Mouse (Mus musculus) liver, embryonic 18 days (tissue): ENCODE data around the gene Pla2g4e. TPM values are rescaled to one million over a fixed set of nuclear protein-coding genes. Genes with fewer than 3 reads are reported as not detected.

ENCODE experiments used
- polyA plus RNA-seq: library from polyadenylated mRNA; depleted of rRNA; stranded (reverse); fragments of >200 nt; gene quantifications from 2 replicates; pipeline ENCODE4 v1.2.3, GENCODE M21; 2012; rRNA removed

Pla2g4e gene
- 0.01 TPM in 1 of 2 replicates, not detected in the other for polyA plus RNA-seq

GRCm38 (mm10) chr2:120244679-120245420 is at the start of gene Pla2g4e:
Pla2g4e (minus strand) TSS chr2:120245335.

GRCm38 (mm10) chr2:120288995-120289394 is 43.9 kb upstream of the Pla2g4e start, which contains the start of gene Pla2g4d:
Pla2g4d (minus strand) TSS chr2:120289197.

GRCm38 (mm10) chr2:120154361-120154894 is 90.7 kb downstream of the Pla2g4e start, which contains the start of gene Ehd4:
Ehd4 (minus strand) TSS chr2:120154606.

Other genes starting within 250 kb of the Pla2g4e start
- gene Jmjd7, start 217.9 kb downstream of the Pla2g4e start, polyA plus RNA-seq = 4.0 and 4.3 TPM in 2 replicates
- gene Gm28042, start 217.8 kb downstream of the Pla2g4e start, polyA plus RNA-seq = 1.1 and 1.2 TPM in 2 replicates
- gene Pla2g4b, start 211.9 kb downstream of the Pla2g4e start, polyA plus RNA-seq = 0.97 and 1.5 TPM in 2 replicates
- gene Ehd4, start 90.7 kb downstream of the Pla2g4e start, polyA plus RNA-seq = 8.3 and 8.7 TPM in 2 replicates
- gene Pla2g4d, start 43.9 kb upstream of the Pla2g4e start, polyA plus RNA-seq = not detected in 2 replicates
- 0.01 TPM in 1 of 2 replicates, not detected in the other for gene Pla2g4f, start 68.8 kb upstream of the Pla2g4e start, polyA plus RNA-seq
- gene Vps39, start 107.8 kb upstream of the Pla2g4e start, polyA plus RNA-seq = 8.4 and 9.4 TPM in 2 replicates
- 6.4 and 7.5 TPM in 2 replicates for gene Ganc, start 158.6 kb upstream of the Pla2g4e start, polyA plus RNA-seq
- 6.5 and 6.6 TPM in 2 replicates for gene Tmem87a, start 158.8 kb upstream of the Pla2g4e start, polyA plus RNA-seq
- 3.8 and 4.5 TPM in 2 replicates for gene Capn3, start 210.7 kb upstream of the Pla2g4e start, polyA plus RNA-seq